Mouse (Mus musculus) ovary, postnatal 36 days (tissue): ENCODE measurements around the gene Pan3.

Source experiments
- DNase-seq: peaks from one replicate; pipeline ENCODE4 v3.0.0; 2022; ENCODE audit warnings: low spot score, mixed read lengths

The Pan3 gene

GRCm38 (mm10) chr5:147430936-147431839 is 1.2 kb downstream of the Pan3 start:
- DNase-seq = peak; percentile 69

GRCm38 (mm10) chr5:147432927-147433326 is 3.0 kb downstream of the Pan3 start:
- no peak for DNase-seq

GRCm38 (mm10) chr5:147435224-147435623 is 5.3 kb downstream of the Pan3 start:
- peak; percentile 30 for DNase-seq

- no peak for DNase-seq
Observed at GRCm38 (mm10) chr5:147435751-147436150, 5.8 kb downstream of the Pan3 start.

DNA sequence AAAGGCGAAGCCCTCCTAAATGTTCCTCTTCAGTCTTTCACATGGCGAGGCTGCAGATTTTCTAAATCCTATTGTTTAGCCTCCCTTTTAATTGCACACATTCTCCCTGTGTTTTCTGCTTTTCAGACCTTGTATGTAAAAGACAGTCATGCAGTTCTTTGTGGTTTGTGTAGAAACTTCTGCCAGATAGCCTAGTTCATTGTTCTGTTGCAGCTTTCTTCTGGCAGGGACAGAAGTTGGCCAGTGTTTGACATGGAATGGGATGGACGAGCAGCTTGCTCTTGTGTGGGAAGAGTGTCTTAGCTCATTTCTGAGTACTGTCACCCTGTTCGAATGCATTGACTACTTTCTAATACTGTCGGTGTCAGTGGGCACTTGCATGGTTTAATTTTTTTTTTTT is 6.5 kb downstream of the Pan3 start:
- no peak for DNase-seq

DNA sequence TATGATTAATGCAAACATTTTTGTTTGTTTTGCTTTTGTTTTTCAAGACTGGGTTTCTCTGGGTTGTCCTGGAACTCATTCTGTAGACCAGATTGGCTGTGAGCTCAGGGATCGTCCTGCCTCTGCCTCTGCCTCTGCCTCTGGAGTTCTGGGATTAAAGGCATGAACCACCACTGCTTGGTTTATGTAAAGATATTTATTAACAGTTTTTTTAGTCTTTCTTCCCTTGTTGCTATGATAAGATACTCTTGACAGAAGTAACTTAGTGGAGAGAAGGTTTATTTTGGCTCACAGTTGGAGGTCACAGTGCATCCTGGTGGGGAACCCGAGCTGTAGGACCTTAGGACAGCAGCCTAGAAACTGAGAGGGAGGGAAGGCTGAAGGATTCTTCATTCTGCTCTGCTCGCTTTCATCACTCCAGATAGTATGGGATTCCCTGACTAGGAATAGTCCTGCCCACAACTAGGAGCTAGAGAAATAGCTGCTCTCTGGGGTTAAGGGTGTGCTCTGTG is 11.1 kb downstream of the Pan3 start:
- no peak for DNase-seq

DNA sequence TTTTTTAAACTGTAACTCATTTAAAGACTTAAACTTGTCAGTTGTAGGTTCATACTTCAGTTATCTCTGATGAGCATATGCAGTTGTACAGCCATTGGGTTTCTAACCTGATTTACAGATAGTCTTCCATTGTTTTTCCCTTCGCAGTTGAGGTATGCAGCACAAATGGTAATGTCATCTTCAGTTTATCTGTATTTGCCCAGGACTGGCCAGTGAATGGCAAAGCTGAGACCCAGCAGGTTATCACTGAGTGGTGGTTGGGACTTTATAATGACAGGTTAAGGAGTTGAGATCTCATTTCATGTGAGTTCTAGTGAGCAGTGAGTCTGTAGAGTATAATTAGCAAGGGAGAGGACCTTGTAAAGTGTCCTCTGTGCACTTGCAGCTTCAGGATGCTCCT is 12.0 kb downstream of the Pan3 start:
- DNase-seq = no peak

- no peak for DNase-seq
Observed at GRCm38 (mm10) chr5:147442741-147443140, 12.8 kb downstream of the Pan3 start.

GRCm38 (mm10) chr5:147444298-147444697 is 14.3 kb downstream of the Pan3 start:
- no peak for DNase-seq

DNA sequence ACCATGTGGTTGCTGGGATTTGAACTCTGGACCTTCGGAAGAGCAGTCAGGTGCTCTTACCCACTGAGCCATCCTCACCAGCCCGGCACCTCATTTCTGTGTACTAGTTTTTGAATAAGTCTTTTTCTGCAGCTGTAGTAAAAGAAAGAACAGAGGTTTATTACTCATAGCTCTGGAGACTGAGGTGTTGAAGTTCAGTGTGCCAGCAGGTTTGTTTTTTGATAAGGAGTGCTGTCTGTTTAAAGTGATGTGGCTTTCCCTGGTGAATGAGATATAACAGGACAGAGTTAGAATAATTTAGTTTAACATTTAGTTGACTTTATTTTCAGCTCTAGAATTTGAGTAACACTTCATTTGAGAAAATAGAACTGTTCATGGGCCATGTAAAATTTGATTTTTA is 14.8 kb downstream of the Pan3 start:
- no peak for DNase-seq

GRCm38 (mm10) chr5:147445252-147445651 is 15.3 kb downstream of the Pan3 start:
- DNase-seq = no peak

GRCm38 (mm10) chr5:147448526-147448925 is 18.6 kb downstream of the Pan3 start:
- DNase-seq = no peak

DNA sequence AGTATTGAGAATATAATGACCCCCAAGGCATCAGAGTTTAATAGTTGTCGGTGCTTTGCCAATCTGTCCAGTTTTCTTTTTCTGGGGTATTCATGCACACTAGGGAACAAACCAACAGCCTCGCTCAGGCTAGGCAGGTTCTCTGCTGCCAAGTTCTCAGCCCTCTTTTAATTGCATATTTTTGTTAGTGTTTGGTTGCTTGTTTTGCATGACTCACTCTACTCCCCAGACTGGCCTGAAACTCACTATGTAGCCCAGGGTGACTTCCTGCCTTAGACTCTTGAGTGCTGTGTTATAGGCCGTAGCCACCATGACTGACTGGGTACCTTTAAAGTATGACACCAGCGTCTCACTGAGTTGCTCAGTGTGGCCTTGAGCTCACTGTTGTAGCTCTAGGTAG is 19.0 kb downstream of the Pan3 start:
- DNase-seq = no peak

GRCm38 (mm10) chr5:147456491-147456890 is 26.5 kb downstream of the Pan3 start:
- DNase-seq = no peak

- DNase-seq = no peak
Observed at GRCm38 (mm10) chr5:147459821-147460567, 30.0 kb downstream of the Pan3 start.

DNA sequence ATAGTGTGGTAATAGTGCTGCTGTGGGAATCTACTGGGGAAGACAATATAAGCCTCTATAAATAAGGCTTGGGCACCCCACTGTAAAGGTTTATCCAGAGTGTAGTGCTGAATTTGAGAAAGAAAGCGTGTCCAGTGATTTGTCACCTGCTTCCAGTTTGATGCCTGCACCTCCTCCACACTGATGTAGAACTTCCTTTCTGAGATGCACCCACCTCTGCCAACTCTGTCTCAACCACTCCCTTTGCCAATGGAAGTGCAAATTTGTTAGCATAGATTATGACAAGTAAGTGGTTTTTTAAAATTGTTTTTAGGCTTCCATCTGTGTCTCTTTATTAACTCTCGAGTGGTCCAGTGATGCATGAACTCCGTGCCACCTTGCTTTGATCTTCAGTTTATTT is 33.3 kb downstream of the Pan3 start:
- DNase-seq = no peak

DNA sequence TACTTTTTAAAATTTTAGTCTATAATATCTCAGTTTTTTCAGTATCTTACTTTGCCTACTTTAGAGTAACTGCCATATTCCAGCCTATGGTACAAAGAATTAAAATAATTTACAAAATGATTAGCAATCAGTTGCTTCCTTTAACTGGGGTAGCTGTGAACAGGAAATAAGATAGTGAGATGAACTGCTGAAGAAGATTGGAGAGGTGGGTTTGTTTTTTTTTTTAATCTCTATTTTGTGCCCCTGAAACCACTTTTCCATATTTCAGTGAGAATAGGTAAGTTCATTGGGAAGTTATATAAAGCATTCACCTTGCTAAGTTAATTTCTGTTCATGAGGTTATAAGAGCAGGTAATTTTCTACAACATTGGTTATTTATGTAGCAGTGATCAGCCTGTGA is 36.4 kb downstream of the Pan3 start:
- no peak for DNase-seq

DNA sequence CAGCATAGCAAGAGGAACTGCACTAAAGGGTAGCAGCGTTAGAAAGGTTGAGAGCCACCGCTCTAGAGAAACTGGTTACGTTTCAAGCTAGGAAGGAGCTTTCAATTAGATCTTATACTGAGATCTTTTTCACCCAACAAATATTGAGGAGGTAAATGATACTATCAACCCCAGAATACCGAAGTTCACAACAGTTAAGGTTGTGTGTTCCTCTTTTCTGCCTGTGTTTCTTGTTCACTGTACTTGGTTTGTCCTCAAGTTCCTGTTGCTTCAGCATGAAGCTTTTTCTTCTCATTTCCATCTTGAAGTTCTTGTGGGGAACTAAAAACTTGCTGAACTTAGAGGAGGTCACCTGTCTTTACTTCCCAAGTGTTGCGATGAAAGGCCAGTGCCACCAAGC is 41.2 kb downstream of the Pan3 start:
- DNase-seq = no peak

GRCm38 (mm10) chr5:147473071-147473470 is 43.1 kb downstream of the Pan3 start:
- DNase-seq = no peak

- no peak for DNase-seq
Observed at GRCm38 (mm10) chr5:147473856-147474255, 43.9 kb downstream of the Pan3 start.

- no peak for DNase-seq
Observed at GRCm38 (mm10) chr5:147476109-147476508, 46.1 kb downstream of the Pan3 start.

DNA sequence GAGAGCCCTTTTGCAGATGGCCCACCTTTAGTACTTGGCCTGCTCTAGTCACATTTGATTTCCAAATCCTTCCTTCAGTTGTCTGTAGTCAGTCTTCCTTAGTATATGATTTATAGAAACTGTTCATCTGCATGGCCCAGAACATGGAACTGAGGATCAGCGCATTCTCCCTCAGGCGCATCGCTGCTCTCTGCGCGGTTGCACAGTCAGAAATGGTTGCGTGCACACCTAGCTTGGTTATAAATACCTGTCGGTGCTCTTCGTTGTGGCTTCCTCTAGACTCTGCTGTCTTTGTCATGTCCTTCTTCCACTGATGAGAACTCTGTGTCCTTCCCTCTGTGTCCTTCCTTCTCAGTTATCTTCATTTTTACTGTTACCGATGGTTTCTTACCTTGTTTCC is 47.1 kb downstream of the Pan3 start:
- DNase-seq = no peak

- no peak for DNase-seq
Observed at GRCm38 (mm10) chr5:147479341-147479740, 49.4 kb downstream of the Pan3 start.
